Mouse (Mus musculus) urinary bladder, postnatal 4 days (tissue): Measurements from ENCODE around the gene H2-T23.
A peak's percentile ranks its signal among the peaks of the same experiment; 100 is the strongest.

Experiments
- DNase-seq, 2 experiments: peaks; one replicate each; pipeline ENCODE4 v3.0.0; 2021 to 2022; ENCODE audit warnings: low spot score in 2 of 2

The H2-T23 gene

DNA sequence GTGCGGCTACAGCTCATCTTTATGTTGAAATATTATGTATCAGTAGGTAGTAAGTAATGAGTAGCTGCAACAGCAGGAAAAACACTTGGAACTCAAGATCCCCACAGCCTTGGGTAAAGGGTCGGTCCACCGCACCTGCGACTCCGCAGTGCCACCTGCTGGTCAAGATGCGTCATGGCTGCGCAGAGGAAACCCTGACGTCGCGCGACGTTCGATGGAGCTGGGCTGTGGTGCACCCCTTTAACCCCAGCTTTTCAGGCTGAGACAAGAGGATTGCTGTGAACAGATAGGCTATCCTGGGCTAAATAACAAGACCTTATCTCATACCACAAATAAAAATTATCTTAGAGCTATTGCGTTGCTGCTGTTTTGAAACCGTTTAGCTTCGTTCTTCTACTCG lies 39.0 kb downstream of the H2-T23 start:
- DNase-seq, result peak; percentile 74 to 84

DNA sequence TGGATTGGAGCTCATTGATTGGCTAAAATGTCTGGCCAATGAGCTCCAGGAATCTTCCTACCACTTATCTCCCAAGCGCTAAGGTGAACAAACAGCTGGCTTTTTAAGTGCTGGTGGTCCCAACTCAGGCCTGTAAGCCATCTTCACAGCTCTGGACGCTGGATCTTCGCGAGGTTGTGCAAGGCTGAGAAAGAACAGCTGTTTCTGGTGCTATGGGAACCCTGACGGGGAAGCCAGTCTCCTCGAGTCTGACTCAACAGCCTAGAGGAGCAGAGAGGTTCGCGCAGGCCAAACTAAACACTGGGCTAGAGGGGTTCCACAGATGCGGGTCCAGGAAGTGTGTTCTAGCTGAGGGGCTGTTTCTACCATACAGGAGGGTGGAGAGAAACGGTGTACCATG lies 40.9 kb downstream of the H2-T23 start:
- DNase-seq, result no peak

DNA sequence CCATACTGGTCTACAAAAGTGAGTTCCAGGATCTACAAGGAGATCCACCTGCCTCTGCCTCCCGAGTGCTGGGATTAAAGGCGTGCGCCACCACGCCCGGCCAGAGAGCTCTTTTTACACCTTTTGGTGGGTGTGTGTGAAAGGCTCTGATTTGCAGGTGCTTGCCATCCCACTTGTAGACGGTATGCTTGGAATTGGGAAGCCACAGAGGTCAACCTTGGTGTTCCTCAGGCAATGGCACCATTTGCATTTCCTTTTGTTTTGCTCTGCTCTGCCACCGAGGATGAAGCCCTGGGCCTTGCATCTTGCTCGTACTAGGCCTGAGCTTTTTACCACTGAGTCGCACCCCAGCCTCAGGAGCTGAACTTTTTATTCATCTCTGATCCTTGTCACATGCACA lies 50.9 kb downstream of the H2-T23 start:
- no peak for DNase-seq

DNA sequence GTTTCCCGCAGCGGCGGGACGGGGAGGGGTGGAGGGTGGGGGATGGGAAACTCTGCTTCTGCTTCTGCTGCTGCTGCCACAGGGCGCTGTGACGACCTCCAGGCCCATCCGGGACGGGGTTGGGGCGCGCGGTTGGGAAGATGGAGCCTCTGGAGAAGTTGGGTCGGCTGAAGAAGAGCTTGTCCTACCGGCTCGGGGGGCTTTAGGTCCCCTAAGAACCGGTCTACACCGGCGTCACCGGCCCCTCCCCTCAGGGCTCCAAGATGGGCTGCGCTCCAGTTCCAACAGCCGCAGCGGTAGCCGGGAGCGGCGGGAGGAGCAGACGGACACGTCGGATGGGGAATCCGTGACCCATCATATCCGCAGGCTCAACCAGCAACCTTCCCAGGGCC lies 52.3 kb downstream of the H2-T23 start:
- peak; percentile 52 to 67 for DNase-seq
